Mouse (Mus musculus): ENCODE results near the gene Olfr768. TPM values are rescaled to one million over a fixed set of nuclear protein-coding genes. Genes with fewer than 3 reads are reported as not detected.
"Not testable (repeated sequence)": the region's sequence is repeated elsewhere in the genome, so short reads cannot be mapped to it uniquely, and the experiment has no call there.

Olfr768 gene
- total RNA-seq (2021), result not detected
- long read RNA-seq, experiment 1, result 0 reads
- long read RNA-seq, experiment 2, result 0 reads

- no peak for DNase-seq (ENCODE audit: low spot score in 2 of 2)
Observed at GRCm38 (mm10) chr10:129099275-129099674, at the start of gene Olfr768. Olfr768 (minus strand) TSS chr10:129099375.

GRCm38 (mm10) chr10:129138898-129139297 lies 39.7 kb upstream of the Olfr768 start, which contains the start of gene Olfr770:
Olfr770 (minus strand) TSS chr10:129138998.
- DNase-seq (ENCODE audit: low spot score in 2 of 2), result no peak

GRCm38 (mm10) chr10:129117761-129118160 lies 18.6 kb upstream of the Olfr768 start, which contains the start of gene Olfr769:
Olfr769 (minus strand) TSS chr10:129117861.
- DNase-seq (ENCODE audit: low spot score in 2 of 2), result no peak

- DNase-seq (ENCODE audit: low spot score in 2 of 2), result no peak
Observed at GRCm38 (mm10) chr10:129115146-129115545, 16.0 kb upstream of the Olfr768 start.

- DNase-seq (ENCODE audit: low spot score in 2 of 2), result no peak
Observed at GRCm38 (mm10) chr10:129101231-129101630, 2.1 kb upstream of the Olfr768 start.

- not testable (repeated sequence) for DNase-seq (ENCODE audit: low spot score in 2 of 2)
Observed at GRCm38 (mm10) chr10:129082810-129083209, 16.4 kb downstream of the Olfr768 start, which contains the start of gene Olfr767. Olfr767 (minus strand) TSS chr10:129082910.

- DNase-seq (ENCODE audit: low spot score in 2 of 2), result no peak
Observed at GRCm38 (mm10) chr10:129068877-129069276, 30.3 kb downstream of the Olfr768 start, which contains the start of gene Olfr766-ps1. Olfr766-ps1 (minus strand) TSS chr10:129068977.

GRCm38 (mm10) chr10:129049898-129050297 lies 49.3 kb downstream of the Olfr768 start, which contains the start of gene Olfr765:
Olfr765 (minus strand) TSS chr10:129049998.
- not testable (repeated sequence) for DNase-seq (ENCODE audit: low spot score in 2 of 2)

Other genes with a start within 250 kb of the Olfr768 start
- gene Gdf11, start 207.7 kb downstream of the Olfr768 start, total RNA-seq (2021), result 10 to 100 TPM; 12.5 to 15.2 TPM
- gene Cd63, start 198.4 kb downstream of the Olfr768 start, total RNA-seq (2021), result 10 to 100 TPM; 69.1 to 71.4 TPM
- gene Rdh5, start 176.5 kb downstream of the Olfr768 start, total RNA-seq (2021), result 1 to 10 TPM; 3.6 to 7.6 TPM
- 10 to 100 TPM; 79.8 to 82.3 TPM for gene Bloc1s1, start 175.3 kb downstream of the Olfr768 start, total RNA-seq (2021)
- gene Itga7, start 165.6 kb downstream of the Olfr768 start, total RNA-seq (2021), result 10 to 100 TPM; 13.5 TPM
- not detected for gene Mettl7b, start 138.4 kb downstream of the Olfr768 start, total RNA-seq (2021)
- not detected for gene Olfr9, start 109.9 kb downstream of the Olfr768 start, total RNA-seq (2021)
- gene Olfr763, start 88.6 kb downstream of the Olfr768 start, total RNA-seq (2021), result not detected
- gene Olfr764-ps1, start 59.5 kb downstream of the Olfr768 start, total RNA-seq (2021), result not detected
- not detected for gene Olfr765, start 49.4 kb downstream of the Olfr768 start, total RNA-seq (2021)
- not detected for gene Olfr766-ps1, start 30.4 kb downstream of the Olfr768 start, total RNA-seq (2021)
- not detected for gene Olfr767, start 16.5 kb downstream of the Olfr768 start, total RNA-seq (2021)
- gene Olfr769, start 18.5 kb upstream of the Olfr768 start, total RNA-seq (2021), result not detected
- gene Olfr770, start 39.6 kb upstream of the Olfr768 start, total RNA-seq (2021), result not detected
- not detected for gene Olfr771, start 65.4 kb upstream of the Olfr768 start, total RNA-seq (2021)
- gene Olfr772, start 78.5 kb upstream of the Olfr768 start, total RNA-seq (2021), result not detected
- not detected for gene Olfr773, start 88.0 kb upstream of the Olfr768 start, total RNA-seq (2021)
- not detected for gene Olfr774, start 136.8 kb upstream of the Olfr768 start, total RNA-seq (2021)
- gene Olfr775, start 149.0 kb upstream of the Olfr768 start, total RNA-seq (2021), result not detected
- gene Olfr776, start 159.8 kb upstream of the Olfr768 start, total RNA-seq (2021), result not detected
- gene Olfr777, start 172.1 kb upstream of the Olfr768 start, total RNA-seq (2021), result not detected
- not detected for gene Olfr780, start 218.7 kb upstream of the Olfr768 start, total RNA-seq (2021)
- not detected for gene Olfr781, start 229.5 kb upstream of the Olfr768 start, total RNA-seq (2021)
- not detected for gene Olfr782, start 249.5 kb upstream of the Olfr768 start, total RNA-seq (2021)